Mouse (Mus musculus): ENCODE data around the gene Enthd1. TPM values are rescaled to one million over a fixed set of nuclear protein-coding genes. Genes with fewer than 3 reads are reported as not detected.

Enthd1 gene
- polyA plus RNA-seq, 1 experiment from 2014 or later: not detected

Other genes starting within 250 kb of the Enthd1 start
- 15.7 and 19.1 TPM in 2 replicates for gene Grap2, start 7.4 kb upstream of the Enthd1 start, polyA plus RNA-seq (2014; fragmentation: Nextera tagmentation; extraction: Ambion mirVana)
- 0.34 and 0.61 TPM in 2 replicates for gene Fam83f, start 106.7 kb upstream of the Enthd1 start, polyA plus RNA-seq (2014; fragmentation: Nextera tagmentation; extraction: Ambion mirVana)
- gene Tnrc6b, start 146.2 kb upstream of the Enthd1 start, polyA plus RNA-seq (2014; fragmentation: Nextera tagmentation; extraction: Ambion mirVana): 17.7 and 18.5 TPM in 2 replicates

All from liver, embryonic 11.5 days (tissue).